Mouse (Mus musculus) myocyte (in vitro differentiated cells): ENCODE measurements around the gene Rhoh. TPM values are rescaled to one million over a fixed set of nuclear protein-coding genes. Genes with fewer than 3 reads are reported as not detected.

Experiments used
- H3K27me3 ChIP-seq: one replicate; pipeline ENCODE4 v1.6.1; 2011; ENCODE audit not compliant: control insufficient read depth, insufficient read depth, insufficient read length
- H3K36me3 ChIP-seq: one replicate; pipeline ENCODE4 v1.6.1; 2011; ENCODE audit not compliant: control insufficient read depth, insufficient read depth
- H3K4me2 ChIP-seq: one replicate; pipeline ENCODE4 v1.6.1; 2011; ENCODE audit warnings: low read depth, control low read depth
- H3K4me3 ChIP-seq: one replicate; pipeline ENCODE4 v1.5.1; 2011; ENCODE audit warnings: mild to moderate bottlenecking, control low read depth, moderate library complexity
- H3K79me2 ChIP-seq: one replicate; pipeline ENCODE4 v1.6.1; 2011; ENCODE audit not compliant: control insufficient read depth, insufficient read depth
- H3ac ChIP-seq: one replicate; pipeline ENCODE4 v1.6.1; 2011; ENCODE audit not compliant: control insufficient read depth, insufficient read length
- CEBPB ChIP-seq: IDR thresholded peaks from 2 replicates; pipeline ENCODE4 v1.6.1; 2011; ENCODE audit warnings: mild to moderate bottlenecking, moderate library complexity; ENCODE audit not compliant: poor library complexity, insufficient read depth, severe bottlenecking
- E2F4 ChIP-seq: IDR thresholded peaks from one replicate; pipeline ENCODE4 v1.6.1; 2011; ENCODE audit warnings: mild to moderate bottlenecking, control low read depth, moderate library complexity; ENCODE audit not compliant: insufficient read depth
- MAX ChIP-seq: IDR thresholded peaks from one replicate; pipeline ENCODE4 v1.6.1; 2011; ENCODE audit warnings: low read depth, mild to moderate bottlenecking, control low read depth
- MYOD1 ChIP-seq, 3 experiments: IDR thresholded peaks; one replicate each; pipeline ENCODE4 v1.6.1; 2011; ENCODE audit warnings: control low read depth in 2 of 3, low read depth in 2 of 3, mild to moderate bottlenecking in 2 of 3, moderate library complexity in 1 of 3; ENCODE audit not compliant: insufficient read length in 2 of 3, control insufficient read depth in 1 of 3
- MYOG ChIP-seq, 3 experiments: IDR thresholded peaks; one replicate each; pipeline ENCODE4 v1.6.1; 2011; ENCODE audit warnings: control low read depth in 2 of 3, low read depth in 2 of 3, mild to moderate bottlenecking in 2 of 3; ENCODE audit not compliant: insufficient read length in 2 of 3, control insufficient read depth in 1 of 3, insufficient read depth in 1 of 3
- POLR2A ChIP-seq: IDR thresholded peaks from one replicate; pipeline ENCODE4 v1.6.1; 2011; ENCODE audit warnings: low read depth, mild to moderate bottlenecking, control low read depth, moderate library complexity; ENCODE audit not compliant: insufficient read length
- POLR2AphosphoS2 ChIP-seq: IDR thresholded peaks from one replicate; pipeline ENCODE4 v1.6.1; 2011; ENCODE audit warnings: low read depth, control low read depth; ENCODE audit not compliant: insufficient read length
- REST ChIP-seq: IDR thresholded peaks from one replicate; pipeline ENCODE4 v1.6.1; 2011; ENCODE audit warnings: mild to moderate bottlenecking, control low read depth, moderate library complexity; ENCODE audit not compliant: insufficient read depth, insufficient read length
- SRF ChIP-seq: IDR thresholded peaks from one replicate; pipeline ENCODE4 v1.6.1; 2011; ENCODE audit warnings: low read depth; ENCODE audit not compliant: control insufficient read depth, insufficient read length
- TCF12 ChIP-seq: IDR thresholded peaks from one replicate; pipeline ENCODE4 v1.6.1; 2011; ENCODE audit warnings: mild to moderate bottlenecking, control low read depth; ENCODE audit not compliant: poor library complexity, insufficient read depth, severe bottlenecking
- TCF3 ChIP-seq: IDR thresholded peaks from one replicate; pipeline ENCODE4 v1.6.1; 2011; ENCODE audit warnings: low read depth, control low read depth; ENCODE audit not compliant: insufficient read length
- USF1 ChIP-seq: IDR thresholded peaks from one replicate; pipeline ENCODE4 v1.6.1; 2011; ENCODE audit warnings: low read depth, mild to moderate bottlenecking, control low read depth, moderate library complexity
- polyA plus RNA-seq: library from polyadenylated mRNA; unstranded; fragments of >200 nt; fragmentation: generic; extraction: Trizol; gene quantifications from one replicate; pipeline ENCODE4 v1.2.1, GENCODE M21; 2012; ENCODE audit warnings: missing spikeins

Rhoh gene
- polyA plus RNA-seq, 1 experiment: 0.28 TPM

GRCm38 (mm10) chr5:65868419-65868818 lies 7.4 kb downstream of the Rhoh start:
- Histone ChIP-seq H3K79me2 (no peaks in the 10 kb centered on the region), H3K4me3 (no peak overlapping the region), H3ac (no peak overlapping the region), H3K36me3 (no peaks in the 10 kb centered on the region), H3K4me2 (no peak overlapping the region), H3K27me3 (no peaks in the 10 kb centered on the region)
- TF ChIP-seq TCF12: no peak

DNA sequence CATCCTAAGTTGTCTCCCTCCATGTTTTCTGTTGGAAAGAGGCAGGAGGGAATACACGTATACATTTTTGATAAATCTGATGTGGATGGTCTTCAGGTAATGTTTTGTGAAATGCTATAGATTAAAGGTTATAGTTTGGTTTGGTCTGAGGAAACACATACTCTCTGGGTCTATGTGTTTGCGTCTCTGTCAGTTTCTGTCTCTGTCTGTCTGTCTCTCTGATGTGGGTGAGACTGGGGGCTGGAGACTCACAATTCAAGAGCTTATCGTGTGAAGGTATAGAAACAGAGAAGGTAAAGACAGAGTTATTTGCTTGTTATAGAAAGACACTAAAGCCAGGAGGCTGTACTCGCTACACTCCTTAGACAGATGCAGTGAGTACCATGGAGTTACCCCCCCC lies 8.6 kb downstream of the Rhoh start:
- Histone ChIP-seq H3K4me2 (no peak overlapping the region), H3K79me2 (no peaks in the 10 kb centered on the region), H3K4me3 (no peak overlapping the region), H3K36me3 (no peaks in the 10 kb centered on the region), H3ac (no peak overlapping the region), H3K27me3 (no peaks in the 10 kb centered on the region)
- TF ChIP-seq TCF3 (no peak), CEBPB (no peak), TCF12 (no peak), SRF (no peak), POLR2A (no peak), MYOD1 (IDR thresholded peaks at IDR 0.05; ENCODE audit: control insufficient read depth in 1 of 3, insufficient read length in 2 of 3, low read depth in 2 of 3) (no peak), MAX (no peak), E2F4 (no peak), MYOG (IDR thresholded peaks at IDR 0.05; ENCODE audit: control insufficient read depth in 1 of 3, insufficient read depth in 1 of 3, insufficient read length in 2 of 3, low read depth in 2 of 3) (no peak), POLR2AphosphoS2 (no peak), REST (no peak), USF1 (no peak)

DNA sequence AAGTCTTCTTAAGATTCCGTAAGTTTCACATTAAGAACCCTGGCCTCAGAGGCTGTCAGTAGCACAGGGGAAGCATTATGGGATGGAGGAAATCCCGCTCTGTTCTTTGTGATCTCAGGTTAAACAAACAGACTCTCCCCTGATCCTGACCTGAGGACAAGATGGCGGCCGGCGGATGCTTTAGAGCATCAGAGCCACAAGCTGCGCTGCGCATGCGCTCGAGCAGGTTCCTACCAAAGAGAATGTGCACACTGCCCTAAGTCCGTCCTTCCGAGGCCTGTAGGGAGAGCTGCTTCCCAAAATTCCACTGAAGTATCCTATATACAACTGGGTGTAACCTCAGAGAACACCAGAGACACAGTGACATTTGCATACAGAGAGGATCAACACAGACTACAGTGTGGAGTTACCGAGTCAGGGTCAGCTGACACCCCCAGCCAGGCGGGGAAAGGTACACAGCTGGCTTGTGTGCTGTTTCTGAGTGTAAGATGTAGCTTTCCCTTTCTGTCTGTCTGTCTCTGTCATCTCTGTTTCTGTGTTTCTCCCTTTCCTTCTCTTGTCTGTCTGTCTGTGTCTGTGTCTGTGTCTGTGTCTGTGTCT lies 10.4 kb downstream of the Rhoh start:
- Histone ChIP-seq H3K27me3 (no peaks in the 10 kb centered on the region), H3ac (no peak overlapping the region), H3K4me2 (no peak overlapping the region), H3K79me2 (no peaks in the 10 kb centered on the region), H3K4me3 (no peak overlapping the region), H3K36me3 (no peaks in the 10 kb centered on the region)
- TF ChIP-seq CEBPB (no peak), POLR2A (no peak), E2F4 (no peak), MYOG (IDR thresholded peaks at IDR 0.05; ENCODE audit: control insufficient read depth in 1 of 3, insufficient read depth in 1 of 3, insufficient read length in 2 of 3, low read depth in 2 of 3) (no peak), MAX (no peak), POLR2AphosphoS2 (no peak), SRF (no peak), MYOD1 (IDR thresholded peaks at IDR 0.05; ENCODE audit: control insufficient read depth in 1 of 3, insufficient read length in 2 of 3, low read depth in 2 of 3) (no peak), USF1 (no peak), TCF3 (no peak), REST (no peak), TCF12 (no peak)

DNA sequence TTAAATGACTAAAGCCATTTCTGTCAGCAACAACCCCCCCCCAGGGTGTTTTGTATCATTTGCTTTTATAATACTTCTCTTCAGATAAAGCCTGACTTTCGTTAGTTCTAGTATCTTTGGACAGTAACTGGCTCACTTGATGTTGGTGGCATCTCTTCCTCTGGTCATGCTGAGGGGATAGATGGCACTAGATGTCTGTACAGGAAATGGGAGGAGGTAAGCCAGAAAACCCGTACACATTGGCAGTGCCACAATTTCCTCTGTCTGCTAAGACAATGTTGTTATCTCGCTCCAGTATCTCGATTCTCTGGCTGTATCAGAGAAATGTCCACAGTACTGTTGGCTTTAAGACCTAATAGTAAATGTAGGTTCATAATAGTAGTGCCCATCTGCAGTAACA lies 12.2 kb downstream of the Rhoh start:
- Histone ChIP-seq H3ac (no peak overlapping the region), H3K79me2 (no peaks in the 10 kb centered on the region), H3K4me2 (no peak overlapping the region), H3K4me3 (no peak overlapping the region), H3K36me3 (no peaks in the 10 kb centered on the region), H3K27me3 (no peaks in the 10 kb centered on the region)
- TF ChIP-seq E2F4 (no peak), MAX (no peak), USF1 (no peak), CEBPB (no peak), MYOG (IDR thresholded peaks at IDR 0.05; ENCODE audit: control insufficient read depth in 1 of 3, insufficient read depth in 1 of 3, insufficient read length in 2 of 3, low read depth in 2 of 3) (no peak), POLR2AphosphoS2 (no peak), REST (no peak), TCF12 (no peak), SRF (no peak), POLR2A (no peak), MYOD1 (IDR thresholded peaks at IDR 0.05; ENCODE audit: control insufficient read depth in 1 of 3, insufficient read length in 2 of 3, low read depth in 2 of 3) (no peak)

DNA sequence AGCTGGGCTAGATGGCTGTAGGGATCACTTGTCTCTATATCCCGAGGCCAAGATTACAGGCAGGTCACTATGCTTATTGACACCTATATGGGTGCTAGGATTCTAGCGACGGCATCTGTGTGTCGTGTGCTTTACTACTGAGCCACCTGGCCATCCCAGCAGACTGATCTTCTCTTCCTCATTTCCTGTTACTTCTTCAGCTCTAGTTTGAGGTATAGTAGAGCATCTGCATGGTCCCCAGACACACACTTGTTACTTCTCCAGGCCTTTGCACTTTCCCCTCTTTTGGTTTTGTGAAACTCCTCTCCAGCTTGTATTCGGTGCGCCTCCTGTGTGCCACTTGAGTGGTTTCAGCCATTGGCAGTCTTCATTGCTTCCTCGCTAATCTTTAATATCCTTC lies 14.3 kb downstream of the Rhoh start:
- no peak for TF ChIP-seq MYOG (IDR thresholded peaks at IDR 0.05; ENCODE audit: control insufficient read depth in 1 of 3, insufficient read depth in 1 of 3, insufficient read length in 2 of 3, low read depth in 2 of 3)
- Histone ChIP-seq H3ac (no peak overlapping the region), H3K79me2 (no peaks in the 10 kb centered on the region), H3K4me2 (no peak overlapping the region), H3K27me3 (peaks cover 8% of the 10 kb centered on the region), H3K4me3 (no peak overlapping the region), H3K36me3 (no peaks in the 10 kb centered on the region)
